Mouse (Mus musculus) gastrocnemius, postnatal 25 days (tissue): Measurements from ENCODE around the gene Ovol3. TPM values are rescaled to one million over a fixed set of nuclear protein-coding genes. Genes with fewer than 3 reads are reported as not detected.
A peak's percentile ranks its signal among the peaks of the same experiment; 100 is the strongest.
"Not testable (repeated sequence)": the region's sequence is repeated elsewhere in the genome, so short reads cannot be mapped to it uniquely, and the experiment has no call there.

ENCODE experiments used
- DNase-seq: peaks from one replicate; pipeline ENCODE4 v3.0.0; 2022
- long read RNA-seq, 2 experiments: library from polyadenylated mRNA; stranded (forward); transcript quantifications; one replicate each; pipeline ENCODE4 v2.0.0; 2021
- total RNA-seq, 2 experiments: library from RNA; stranded (reverse); gene quantifications; 1 replicate in 1 of 2; 2 replicates in 1 of 2; pipeline ENCODE4 v1.2.3; 2021

Gene Ovol3
- not detected for total RNA-seq
- long read RNA-seq, experiment 1: 0 reads
- long read RNA-seq, experiment 2: 0 reads

DNA sequence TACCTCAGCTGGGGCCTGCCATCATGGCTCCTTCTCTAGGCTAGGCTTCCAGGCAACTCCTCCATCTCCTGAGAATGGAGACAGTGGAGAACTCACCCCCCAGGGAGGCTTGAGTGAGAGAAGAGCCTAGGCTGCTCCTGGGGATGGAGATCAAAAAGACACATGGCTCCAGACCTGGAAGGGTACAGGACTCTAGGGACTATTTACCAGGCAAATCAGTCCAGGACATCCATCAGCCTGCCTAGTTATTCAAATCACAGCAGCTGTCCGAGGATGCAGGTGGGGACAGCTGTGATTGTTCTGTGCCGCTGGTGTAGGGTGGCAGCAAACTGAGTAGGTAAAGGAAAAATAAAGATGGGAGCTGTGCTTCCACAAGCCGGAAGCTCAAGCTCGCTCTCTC is at the start of gene Ovol3:
Ovol3 (minus strand) TSS at position 101 of the 400 bp plus-strand sequence.
- no peak for DNase-seq

GRCm38 (mm10) chr7:30282740-30283139 is 47.2 kb upstream of the Ovol3 start:
- DNase-seq: peak; percentile 27

- DNase-seq: no peak
These were observed 46.0 kb upstream of the Ovol3 start for GRCm38 (mm10) chr7:30281522-30281921.

- DNase-seq: peak; percentile 87
These were observed 45.2 kb upstream of the Ovol3 start for GRCm38 (mm10) chr7:30280670-30281138.

DNA sequence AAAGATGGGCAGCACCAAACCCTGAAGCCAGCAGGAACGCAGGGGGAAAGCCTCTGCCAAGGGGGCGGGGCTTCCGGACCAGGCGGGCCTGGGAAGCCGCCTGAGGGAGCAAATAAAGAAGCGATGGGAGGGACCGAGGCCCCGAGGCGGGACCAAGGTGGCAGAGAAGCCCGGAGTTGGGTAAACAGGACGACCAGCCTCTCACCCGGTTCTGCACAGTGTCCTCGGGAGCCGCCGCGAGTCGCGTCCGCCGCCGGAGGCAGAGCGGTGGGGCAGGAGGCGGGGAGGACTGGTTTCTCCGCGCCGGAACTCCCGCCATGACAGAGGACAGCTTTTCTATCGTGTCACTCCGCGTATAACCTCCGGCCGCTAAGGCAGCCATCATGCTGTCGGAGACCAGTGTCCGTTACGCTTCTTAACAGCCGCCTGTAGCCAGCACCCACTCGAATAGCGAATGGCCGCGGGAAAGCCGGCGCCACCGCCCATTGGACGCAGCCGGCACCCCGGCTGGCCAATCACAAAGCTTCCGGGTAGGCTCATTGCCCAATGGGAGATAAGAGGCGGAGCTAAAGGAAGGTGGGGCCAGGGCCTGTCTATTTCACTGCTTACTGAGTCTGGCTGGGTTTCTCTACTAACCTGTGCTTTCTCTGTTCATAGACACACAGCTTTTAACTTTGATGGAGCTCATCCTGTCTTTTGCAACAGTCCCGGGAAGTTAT is 44.6 kb upstream of the Ovol3 start, which contains the start of the genes Thap8 and Wdr62:
Thap8 (plus strand) TSS at position 144 of the 719 bp plus-strand sequence.
Wdr62 (minus strand) TSS at position 469 of the 719 bp plus-strand sequence.
- DNase-seq: peak; percentile 91

GRCm38 (mm10) chr7:30279536-30279935 is 44.0 kb upstream of the Ovol3 start:
- DNase-seq: no peak

GRCm38 (mm10) chr7:30278911-30279310 is 43.4 kb upstream of the Ovol3 start:
- no peak for DNase-seq

DNA sequence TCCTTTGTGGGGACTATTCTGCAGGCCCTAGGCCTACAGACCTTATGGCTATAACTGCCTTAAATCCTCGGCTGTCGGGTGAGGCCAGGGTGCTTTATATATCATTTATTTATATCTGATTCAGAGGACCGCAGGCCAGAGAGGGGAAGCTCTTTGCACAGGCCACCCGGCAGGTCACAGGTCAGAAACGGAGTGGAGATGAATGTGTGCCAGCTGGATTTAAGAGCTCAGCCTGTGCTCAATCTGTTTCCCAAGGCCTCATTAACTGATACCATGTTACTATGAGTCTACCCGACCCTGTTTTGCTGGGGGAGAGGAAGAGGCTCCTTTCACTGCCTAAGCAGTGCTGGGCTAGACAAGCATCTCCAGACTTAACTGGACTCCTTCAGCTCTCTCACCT is 38.9 kb upstream of the Ovol3 start:
- DNase-seq: no peak

- no peak for DNase-seq
These were observed 34.1 kb upstream of the Ovol3 start for GRCm38 (mm10) chr7:30269641-30270040.

DNA sequence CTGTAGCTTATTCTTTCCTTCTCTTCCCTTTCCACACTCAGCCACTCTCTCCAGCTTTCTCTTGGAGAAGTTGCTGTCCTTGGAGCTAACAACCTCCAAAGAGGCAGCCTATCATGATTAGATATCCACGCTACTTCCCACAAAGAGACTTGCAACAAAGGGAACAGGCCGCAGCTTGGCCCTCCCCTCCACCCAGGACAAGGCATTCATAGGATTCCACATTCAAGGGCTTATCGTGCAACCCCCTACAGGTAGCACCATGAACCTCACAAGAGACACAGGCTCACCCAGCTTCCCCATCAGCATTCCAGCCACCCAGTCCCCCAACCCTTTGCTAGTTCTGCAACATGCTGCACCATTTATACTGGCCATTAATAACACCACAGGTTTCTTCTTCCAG is 31.3 kb upstream of the Ovol3 start:
- DNase-seq: no peak

DNA sequence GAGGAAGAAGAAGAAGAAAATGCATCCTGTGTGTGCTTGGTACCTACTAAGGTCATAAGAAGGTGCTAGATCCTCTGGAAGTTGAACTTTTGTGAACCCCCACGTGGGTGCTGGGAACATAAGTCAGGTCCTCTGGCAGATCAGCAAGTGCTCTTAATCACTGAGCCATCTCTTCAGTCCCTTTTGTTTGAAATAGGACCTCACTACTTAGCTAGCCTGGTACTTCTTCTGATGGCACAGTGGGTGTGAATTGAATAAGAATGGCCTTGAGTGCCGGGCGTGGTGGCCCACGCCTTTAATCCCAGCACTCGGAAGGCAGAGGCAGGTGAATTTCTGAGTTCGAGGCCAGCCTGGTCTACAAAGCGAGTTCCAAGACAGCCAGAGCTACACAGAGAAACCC is 30.4 kb upstream of the Ovol3 start:
- DNase-seq: no peak

GRCm38 (mm10) chr7:30265531-30265930 is 30.0 kb upstream of the Ovol3 start:
- no peak for DNase-seq

GRCm38 (mm10) chr7:30265041-30265440 is 29.5 kb upstream of the Ovol3 start:
- DNase-seq: no peak

- peak; percentile 51 for DNase-seq
These were observed 16.7 kb upstream of the Ovol3 start for GRCm38 (mm10) chr7:30251956-30252954.

- not testable (repeated sequence) for DNase-seq
These were observed 1.8 kb upstream of the Ovol3 start for GRCm38 (mm10) chr7:30237374-30237773.

DNA sequence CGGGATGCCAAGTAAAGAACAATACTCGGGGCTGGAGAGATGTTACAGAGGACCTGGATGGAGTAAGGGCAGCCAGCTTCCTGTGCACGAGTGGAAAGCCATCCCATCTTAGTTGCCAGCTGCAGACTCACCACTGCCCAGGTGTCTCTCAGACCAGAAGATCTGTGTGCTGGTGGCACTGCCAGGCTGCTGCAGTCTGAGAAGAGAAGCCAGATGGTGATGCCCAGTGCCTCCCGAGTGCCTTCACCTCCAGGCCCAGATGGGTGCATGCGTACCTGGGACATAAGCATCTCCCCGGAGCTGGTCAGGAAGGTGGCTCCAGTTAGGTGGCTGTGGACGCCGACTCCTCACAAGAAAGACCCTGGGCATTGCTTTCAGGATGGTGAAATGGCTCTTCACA is 434 bp downstream of the Ovol3 start:
- no peak for DNase-seq

DNA sequence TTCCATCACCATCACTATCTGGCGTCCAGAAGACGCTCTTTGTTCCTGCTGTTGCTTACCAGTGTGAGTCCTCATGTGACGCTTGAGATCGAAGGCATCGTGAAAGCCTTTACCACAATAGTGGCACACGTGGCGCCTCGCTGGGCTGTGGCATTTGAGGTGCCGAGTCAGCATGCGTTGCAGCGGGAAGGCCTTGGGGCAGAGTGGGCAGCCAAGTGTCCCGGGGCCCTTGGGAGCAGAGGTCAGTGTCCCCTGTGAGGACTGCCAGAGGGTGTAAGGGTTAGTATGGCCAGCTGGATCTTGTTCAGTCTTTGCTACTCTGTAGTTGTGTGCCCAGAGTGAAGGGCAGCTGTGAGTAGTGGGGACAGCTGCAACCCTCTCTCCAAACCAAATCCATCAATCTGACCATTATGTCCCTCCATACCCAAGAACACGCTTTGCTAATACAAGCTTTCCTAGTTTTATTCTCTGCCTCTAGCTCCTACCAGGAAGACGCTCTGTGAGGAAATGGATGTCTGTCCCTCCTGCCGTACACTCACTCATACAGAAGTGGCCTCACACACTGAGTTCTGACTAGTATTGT is 1.2 kb downstream of the Ovol3 start:
- peak; percentile 62 for DNase-seq

DNA sequence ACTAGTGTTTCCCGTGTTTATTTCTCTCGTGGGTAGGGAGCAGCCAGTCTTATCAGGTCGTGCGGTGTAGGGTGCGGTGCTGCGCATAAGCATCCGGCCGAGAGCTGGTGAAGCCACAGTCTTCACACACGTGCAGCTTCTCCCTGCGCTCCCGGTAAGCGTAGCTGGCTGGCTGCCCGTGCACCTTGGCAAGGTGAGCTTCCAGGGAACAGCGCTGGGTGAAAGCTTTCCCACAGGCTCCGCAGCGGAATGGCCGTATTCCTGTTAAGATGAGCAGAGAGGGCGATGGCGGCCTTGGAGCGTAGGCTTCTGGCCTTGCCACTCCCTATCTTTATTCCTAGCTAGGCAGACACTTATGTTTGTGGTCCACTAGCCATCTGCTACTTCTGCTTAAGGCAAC is 2.1 kb downstream of the Ovol3 start:
- no peak for DNase-seq

GRCm38 (mm10) chr7:30232631-30233148 is 2.8 kb downstream of the Ovol3 start:
- DNase-seq: peak; percentile 23

DNA sequence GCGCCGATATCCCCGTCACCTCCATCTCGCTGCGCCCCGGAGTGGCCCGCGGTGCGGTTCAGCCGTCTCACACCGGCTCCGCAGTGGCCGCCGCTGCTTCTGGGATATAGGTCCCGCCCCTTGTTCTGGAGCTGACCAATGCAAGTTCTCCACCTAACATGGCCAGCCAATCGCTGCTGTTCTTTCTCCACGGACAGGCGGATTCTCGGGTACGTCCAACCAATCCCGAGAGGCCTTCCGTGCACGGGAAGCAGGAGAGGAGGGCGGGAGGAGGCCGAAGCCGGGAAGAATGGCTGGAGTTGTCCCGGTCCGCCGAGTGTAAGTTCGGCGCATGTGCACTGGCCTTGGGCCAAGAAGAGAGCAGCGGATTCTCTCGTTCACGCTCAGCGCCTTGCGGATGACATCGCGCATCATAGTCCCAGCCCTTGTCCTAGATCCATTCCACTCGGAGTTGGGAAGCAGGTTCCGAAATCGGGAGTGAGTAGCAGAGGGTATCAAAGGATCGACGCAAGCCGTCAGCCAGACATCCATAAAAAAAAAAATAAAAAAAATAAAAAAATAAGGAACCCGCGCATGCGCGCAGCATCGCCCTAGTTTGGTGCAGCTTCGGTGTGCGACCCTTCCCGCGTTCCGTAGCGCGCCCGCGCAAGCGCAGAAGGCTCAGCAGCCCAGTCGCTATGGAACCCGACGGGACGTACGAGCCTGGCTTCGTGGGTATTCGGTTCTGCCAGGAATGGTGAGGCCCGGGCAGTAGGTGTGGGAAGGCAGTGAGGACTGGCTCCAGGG is 3.7 kb downstream of the Ovol3 start, which contains the start of the genes Polr2i and Tbcb:
Polr2i (plus strand) TSS at position 280 of the 786 bp plus-strand sequence.
Tbcb (minus strand) TSS at position 604 of the 786 bp plus-strand sequence.
- peak; percentile 98 for DNase-seq

DNA sequence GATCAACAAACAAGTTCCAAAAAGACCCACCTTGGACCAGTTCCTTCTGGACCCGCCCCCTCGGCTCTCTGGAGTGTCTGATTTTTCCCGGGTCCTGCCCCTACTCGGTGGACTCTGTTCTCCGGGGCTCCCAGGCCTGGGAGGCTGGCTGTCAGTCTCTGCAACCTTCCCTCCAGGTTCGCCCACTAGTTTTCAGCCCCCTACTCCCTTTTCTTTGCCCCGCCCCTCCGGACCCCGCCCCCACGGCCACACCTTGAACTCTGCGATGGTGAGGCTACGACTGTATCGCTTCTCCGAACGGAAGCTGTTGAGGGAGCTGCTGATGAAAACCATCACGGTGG is 4.2 kb downstream of the Ovol3 start:
- DNase-seq: no peak
